Mouse (Mus musculus): Measurements from ENCODE around the gene Sugp2. TPM values are rescaled to one million over a fixed set of nuclear protein-coding genes. Genes with fewer than 3 reads are reported as not detected.

Gene Sugp2
- polyA plus RNA-seq, 1 experiment from 2014 or later = 74.7 TPM

DNA sequence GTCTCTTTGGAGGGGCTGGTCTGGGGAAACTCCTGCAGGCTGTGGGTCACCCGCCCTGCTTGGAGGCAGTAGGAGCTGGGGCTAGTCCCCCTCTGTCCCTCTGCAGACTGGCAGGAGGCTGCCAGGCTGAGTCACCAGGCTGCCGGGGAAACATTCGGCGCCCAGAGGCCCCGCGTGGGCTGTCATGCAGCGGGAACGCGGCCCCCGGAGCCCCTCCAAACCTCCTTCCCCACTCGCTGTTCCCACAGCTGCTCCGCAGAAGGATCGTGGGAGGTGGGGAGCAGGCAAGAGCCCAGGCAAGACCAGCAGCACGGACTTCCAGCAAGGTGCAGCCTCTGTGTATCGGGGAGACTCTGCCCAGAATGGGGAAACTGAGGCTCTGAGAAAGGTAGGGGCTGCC, 44.1 kb downstream of the Sugp2 start:
- Histone ChIP-seq H3K4me2 (ENCODE audit: low read depth, low read length, severe bottlenecking) (no peak overlapping the region), H3K9me3 (ENCODE audit: control insufficient read depth, low read length) (no peaks in the 10 kb centered on the region), H3K36me3 (ENCODE audit: control insufficient read depth, insufficient read depth, low read length) (no peaks in the 10 kb centered on the region), H3K4me3 (ENCODE audit: low read depth, low read length) (no peak overlapping the region), H3K4me1 (replicated peaks; ENCODE audit: control insufficient read depth, insufficient read depth, low read length) (no peaks in the 10 kb centered on the region), H3K27ac (ENCODE audit: low read depth, low read length) (no peak overlapping the region), H3K9ac (ENCODE audit: low read length) (no peak overlapping the region), H3K27me3 (ENCODE audit: control insufficient read depth, insufficient read depth, low read length) (no peaks in the 10 kb centered on the region)
- DNase-seq (ENCODE audit: low spot score) (no peak), ATAC-seq (replicated peaks; ENCODE audit: low FRiP score) (no peak)
- 70% methylated on average over 15 of the region's 15 CpGs for WGBS

DNA sequence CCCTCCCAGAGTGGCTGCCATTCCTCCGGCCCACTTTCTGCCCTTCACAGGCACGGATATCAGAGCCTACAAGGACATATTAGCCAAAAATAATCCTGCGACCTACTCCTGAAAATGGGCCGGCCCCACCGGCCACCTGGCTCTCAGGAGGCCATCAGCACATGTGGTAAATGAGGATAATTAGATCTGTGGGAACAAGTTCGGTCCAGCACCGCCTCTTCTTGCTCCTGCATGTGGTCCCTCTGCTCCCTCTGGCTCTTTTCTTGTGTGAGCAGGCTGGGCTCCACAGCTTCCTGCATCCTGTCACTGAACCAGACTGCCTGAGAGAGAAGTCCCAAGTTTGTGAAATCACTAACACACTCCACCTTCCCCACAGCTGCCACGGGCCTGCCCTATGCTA, 45.2 kb downstream of the Sugp2 start:
- Histone ChIP-seq H3K4me1 (replicated peaks; ENCODE audit: control insufficient read depth, insufficient read depth, low read length) (no peaks in the 10 kb centered on the region), H3K9ac (ENCODE audit: low read length) (no peak overlapping the region), H3K27ac (ENCODE audit: low read depth, low read length) (no peak overlapping the region), H3K27me3 (ENCODE audit: control insufficient read depth, insufficient read depth, low read length) (no peaks in the 10 kb centered on the region), H3K4me3 (ENCODE audit: low read depth, low read length) (no peak overlapping the region), H3K36me3 (ENCODE audit: control insufficient read depth, insufficient read depth, low read length) (no peaks in the 10 kb centered on the region), H3K4me2 (ENCODE audit: low read depth, low read length, severe bottlenecking) (no peak overlapping the region), H3K9me3 (ENCODE audit: control insufficient read depth, low read length) (no peaks in the 10 kb centered on the region)
- ATAC-seq (replicated peaks; ENCODE audit: low FRiP score) (no peak), DNase-seq (ENCODE audit: low spot score) (no peak)
- 65% methylated on average over 8 of the region's 8 CpGs for WGBS

DNA sequence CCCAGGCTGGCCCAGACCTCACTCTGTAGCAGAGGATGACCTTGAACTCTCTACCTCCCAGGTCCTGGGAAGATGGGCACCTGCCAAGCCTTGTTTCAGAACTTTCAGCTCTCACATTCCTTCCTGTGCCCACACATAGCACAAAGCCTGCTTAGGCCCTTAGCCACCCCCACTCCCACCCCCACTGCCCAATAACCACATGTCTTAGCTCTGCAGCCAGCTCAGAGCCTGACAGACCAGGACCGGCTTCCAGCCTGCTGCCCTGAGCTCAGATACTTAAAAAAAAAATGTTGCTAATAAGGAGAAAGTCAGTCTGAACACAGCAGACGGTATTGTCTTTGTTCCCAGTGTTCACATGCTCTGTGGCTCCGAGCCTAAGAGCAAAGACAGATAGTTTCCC, 47.0 kb downstream of the Sugp2 start:
- Histone ChIP-seq H3K4me1 (replicated peaks; ENCODE audit: control insufficient read depth, insufficient read depth, low read length) (0 out of 2 replicates have a peak, but pooled peaks cover 3% of the 10 kb centered on the region), H3K4me2 (ENCODE audit: low read depth, low read length, severe bottlenecking) (no peak overlapping the region), H3K27me3 (ENCODE audit: control insufficient read depth, insufficient read depth, low read length) (no peaks in the 10 kb centered on the region), H3K9me3 (ENCODE audit: control insufficient read depth, low read length) (no peaks in the 10 kb centered on the region; the same call in 1 of the 2 replicates), H3K4me3 (ENCODE audit: low read depth, low read length) (no peak overlapping the region), H3K27ac (ENCODE audit: low read depth, low read length) (no peak overlapping the region), H3K9ac (ENCODE audit: low read length) (no peak overlapping the region), H3K36me3 (ENCODE audit: control insufficient read depth, insufficient read depth, low read length) (peaks cover 13% of the 10 kb centered on the region)
- WGBS = 39% methylated on average over 3 of the region's 3 CpGs
- no peak for DNase-seq (ENCODE audit: low spot score)
- ATAC-seq (replicated peaks; ENCODE audit: low FRiP score) = no peak

DNA sequence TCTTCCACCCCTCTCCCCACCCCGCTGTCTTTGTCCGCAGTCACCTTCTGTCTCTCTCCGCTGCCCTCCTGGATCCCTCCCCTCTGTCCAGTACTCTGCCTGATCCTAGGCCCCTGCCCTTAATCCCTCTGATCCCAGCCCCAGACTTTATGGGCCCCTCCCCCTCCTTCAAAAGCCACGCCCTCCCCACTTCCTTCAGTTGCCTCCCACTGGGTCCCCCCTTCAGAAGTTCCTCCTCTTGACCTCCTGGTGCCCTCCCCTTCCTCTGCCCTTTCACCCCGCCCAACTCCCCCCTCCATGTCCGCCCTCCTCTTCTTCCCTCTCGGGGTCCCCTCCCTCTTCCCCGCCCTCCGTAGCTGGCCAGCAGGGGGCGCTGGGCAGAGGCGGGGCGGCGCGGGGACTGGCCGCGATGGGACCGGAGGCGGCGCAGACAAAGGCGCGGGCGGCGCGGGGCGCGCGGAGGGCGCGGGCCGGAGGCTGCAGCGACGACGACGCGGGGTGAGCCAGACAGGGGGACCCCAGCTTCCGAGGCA, 48.6 kb downstream of the Sugp2 start, which contains the start of gene Homer3:
Gene Homer3, plus strand, starts transcription at position 225 of the 533 bp plus-strand sequence.
- Histone ChIP-seq H3K4me2 (ENCODE audit: low read depth, low read length, severe bottlenecking) (peak within 1 kb of the TSS; percentile 78), H3K36me3 (ENCODE audit: control insufficient read depth, insufficient read depth, low read length) (peaks cover 25% of the 10 kb centered on the region), H3K4me1 (replicated peaks; ENCODE audit: control insufficient read depth, insufficient read depth, low read length) (0 out of 2 replicates have a peak, but pooled peaks cover 3% of the 10 kb centered on the region), H3K4me3 (ENCODE audit: low read depth, low read length) (peak within 1 kb of the TSS; percentile 94), H3K9ac (ENCODE audit: low read length) (peak within 1 kb of the TSS; percentile 98), H3K27me3 (ENCODE audit: control insufficient read depth, insufficient read depth, low read length) (no peaks in the 10 kb centered on the region), H3K9me3 (ENCODE audit: control insufficient read depth, low read length) (peaks cover 2% of the 10 kb centered on the region; the same call in 1 of the 2 replicates), H3K27ac (ENCODE audit: low read depth, low read length) (peak within 1 kb of the TSS; percentile 76)
- under 1% methylated on average over 32 of the region's 36 CpGs for WGBS
- DNase-seq (ENCODE audit: low spot score) (peak; percentile 95), ATAC-seq (replicated peaks; ENCODE audit: low FRiP score) (peak; percentile 92)

DNA sequence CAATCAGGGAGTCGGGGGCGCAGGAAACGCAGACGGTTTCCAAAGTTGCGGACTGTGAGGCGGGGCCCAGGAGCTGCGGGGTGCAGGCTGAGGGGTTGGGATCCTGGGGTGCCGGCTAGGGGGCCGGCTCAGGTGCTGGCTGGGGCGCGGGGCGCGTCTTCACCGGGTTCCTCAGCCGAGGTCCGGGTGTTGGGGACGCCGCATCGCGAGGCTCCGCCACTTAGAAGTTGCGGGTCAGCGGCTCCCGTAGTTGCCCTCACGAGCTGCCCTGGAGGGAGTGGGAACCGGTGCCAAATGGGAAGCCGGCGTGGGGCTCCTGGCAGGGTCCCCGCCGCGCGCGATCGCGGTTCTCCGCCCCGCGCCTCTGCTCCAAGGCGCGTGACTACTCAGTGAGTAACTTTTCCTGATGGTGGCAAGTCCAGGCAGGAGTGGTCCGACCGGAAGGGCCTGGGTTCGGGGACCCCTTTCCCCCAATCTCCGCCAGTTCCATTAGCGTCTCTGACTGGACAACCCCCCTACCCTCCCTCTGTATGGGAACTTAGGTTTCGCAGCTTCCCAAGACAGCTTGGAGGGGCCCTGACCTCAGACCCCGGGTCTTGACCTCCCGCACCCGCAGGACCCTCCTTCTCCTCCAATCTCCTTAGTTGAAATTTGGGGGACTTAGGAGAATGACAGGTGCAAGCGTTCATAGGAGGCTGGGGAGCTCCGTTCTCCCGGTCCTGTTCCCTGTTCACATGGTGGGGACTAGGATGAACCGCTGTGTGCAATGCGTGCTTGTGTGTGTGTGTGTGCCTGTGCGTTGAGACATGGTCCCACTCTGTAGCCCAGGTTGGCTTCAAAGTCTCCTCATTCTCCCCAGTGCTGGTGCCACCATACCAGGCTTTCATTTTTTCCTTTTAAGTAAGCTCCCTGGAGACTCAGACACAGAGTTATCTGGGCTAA, 49.4 kb downstream of the Sugp2 start:
- peak; percentile 72 for ATAC-seq (replicated peaks; ENCODE audit: low FRiP score)
- Histone ChIP-seq H3K36me3 (ENCODE audit: control insufficient read depth, insufficient read depth, low read length) (peaks cover 25% of the 10 kb centered on the region), H3K27ac (ENCODE audit: low read depth, low read length) (peak overlapping the region; percentile 76), H3K27me3 (ENCODE audit: control insufficient read depth, insufficient read depth, low read length) (no peaks in the 10 kb centered on the region), H3K9ac (ENCODE audit: low read length) (peak overlapping the region; percentile 98), H3K4me1 (replicated peaks; ENCODE audit: control insufficient read depth, insufficient read depth, low read length) (0 out of 2 replicates have a peak, but pooled peaks cover 3% of the 10 kb centered on the region), H3K4me2 (ENCODE audit: low read depth, low read length, severe bottlenecking) (peak overlapping the region; percentile 78), H3K4me3 (ENCODE audit: low read depth, low read length) (peak overlapping the region; percentile 94), H3K9me3 (ENCODE audit: control insufficient read depth, low read length) (peaks cover 2% of the 10 kb centered on the region; the same call in 1 of the 2 replicates)
- DNase-seq (ENCODE audit: low spot score) = peak; percentile 66
- WGBS = 1% methylated on average over 47 of the region's 55 CpGs

DNA sequence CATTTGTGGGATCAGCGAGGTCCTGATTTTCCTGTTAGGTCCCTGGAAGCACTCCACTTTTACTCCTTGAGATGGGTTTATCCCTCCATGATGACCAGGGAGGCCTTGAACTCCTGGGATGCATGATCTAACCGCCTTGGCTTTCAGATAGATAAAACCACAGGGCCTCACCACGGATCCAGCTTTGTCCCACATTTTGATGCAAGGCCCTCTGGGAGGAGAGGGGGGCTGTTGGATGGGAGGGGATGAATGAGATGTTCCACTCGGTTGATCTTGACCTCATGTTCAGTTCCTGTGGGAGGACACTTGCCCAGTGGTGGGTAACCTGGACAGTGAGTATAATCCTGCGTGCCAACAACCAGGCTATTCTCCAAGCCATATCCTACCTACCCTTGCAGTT, 50.4 kb downstream of the Sugp2 start:
- 81% methylated on average over 5 of the region's 5 CpGs for WGBS
- ATAC-seq (replicated peaks; ENCODE audit: low FRiP score) (no peak), DNase-seq (ENCODE audit: low spot score) (no peak)
- no peak overlapping the region for H3K9ac ChIP-seq (ENCODE audit: low read length)
- 0 out of 2 replicates have a peak, but pooled peaks cover 3% of the 10 kb centered on the region for H3K4me1 ChIP-seq (replicated peaks; ENCODE audit: control insufficient read depth, insufficient read depth, low read length)
- H3K4me2 ChIP-seq (ENCODE audit: low read depth, low read length, severe bottlenecking) = 0 out of 2 replicates have a peak overlapping the region, but pooled peaks have one; percentile 8
- 0 out of 2 replicates have a peak overlapping the region, but pooled peaks have one; percentile 94 for H3K4me3 ChIP-seq (ENCODE audit: low read depth, low read length)
- peaks cover 26% of the 10 kb centered on the region for H3K36me3 ChIP-seq (ENCODE audit: control insufficient read depth, insufficient read depth, low read length)
- H3K9me3 ChIP-seq (ENCODE audit: control insufficient read depth, low read length) = peaks cover 2% of the 10 kb centered on the region; the same call in 1 of the 2 replicates
- H3K27ac ChIP-seq (ENCODE audit: low read depth, low read length) = no peak overlapping the region
- no peaks in the 10 kb centered on the region for H3K27me3 ChIP-seq (ENCODE audit: control insufficient read depth, insufficient read depth, low read length)

DNA sequence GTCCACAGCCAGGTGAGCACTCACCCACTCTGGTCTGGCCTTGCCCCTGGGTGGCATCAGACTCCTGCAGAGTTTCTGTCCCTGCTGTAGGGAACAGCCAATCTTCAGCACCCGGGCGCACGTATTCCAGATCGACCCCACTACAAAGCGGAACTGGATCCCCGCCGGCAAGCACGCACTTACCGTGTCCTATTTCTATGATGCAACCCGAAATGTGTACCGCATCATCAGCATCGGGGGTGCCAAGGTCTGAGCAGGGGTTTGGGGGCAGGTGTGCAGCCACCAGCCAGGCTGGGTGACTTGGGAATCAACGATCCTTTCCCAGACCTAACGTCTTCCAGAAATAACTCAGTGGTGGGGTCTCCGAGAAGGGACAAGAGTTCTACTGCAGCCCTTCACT, 51.3 kb downstream of the Sugp2 start:
- Histone ChIP-seq H3K27ac (ENCODE audit: low read depth, low read length) (no peak overlapping the region), H3K36me3 (ENCODE audit: control insufficient read depth, insufficient read depth, low read length) (peaks cover 31% of the 10 kb centered on the region), H3K4me2 (ENCODE audit: low read depth, low read length, severe bottlenecking) (no peak overlapping the region), H3K4me1 (replicated peaks; ENCODE audit: control insufficient read depth, insufficient read depth, low read length) (0 out of 2 replicates have a peak, but pooled peaks cover 3% of the 10 kb centered on the region), H3K27me3 (ENCODE audit: control insufficient read depth, insufficient read depth, low read length) (no peaks in the 10 kb centered on the region), H3K9ac (ENCODE audit: low read length) (no peak overlapping the region), H3K9me3 (ENCODE audit: control insufficient read depth, low read length) (peaks cover 2% of the 10 kb centered on the region; the same call in 1 of the 2 replicates), H3K4me3 (ENCODE audit: low read depth, low read length) (no peak overlapping the region)
- DNase-seq (ENCODE audit: low spot score) (no peak), ATAC-seq (replicated peaks; ENCODE audit: low FRiP score) (no peak)
- WGBS = 96% methylated on average over 15 of the region's 15 CpGs

DNA sequence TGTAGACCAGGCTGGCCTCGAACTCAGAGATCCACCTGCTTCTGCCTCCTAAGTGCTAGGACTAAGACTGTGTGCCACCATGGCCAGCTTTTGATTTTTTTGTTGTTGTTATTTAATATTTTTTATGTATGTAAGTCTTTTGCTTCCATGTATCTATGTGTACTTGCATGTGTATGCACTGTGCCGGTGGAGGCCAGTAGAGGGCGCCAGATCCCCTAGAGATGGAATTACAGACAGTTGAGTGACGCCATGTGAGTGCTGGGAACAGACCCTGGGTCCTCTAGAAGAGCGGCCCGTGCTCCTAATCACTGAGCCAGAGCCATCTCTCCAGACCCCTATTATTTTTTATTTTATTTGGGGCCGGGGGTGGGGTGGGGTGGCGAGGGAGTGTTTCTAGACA, 52.7 kb downstream of the Sugp2 start:
- Histone ChIP-seq H3K36me3 (ENCODE audit: control insufficient read depth, insufficient read depth, low read length) (peaks cover 33% of the 10 kb centered on the region), H3K9me3 (ENCODE audit: control insufficient read depth, low read length) (peaks cover 2% of the 10 kb centered on the region; the same call in 1 of the 2 replicates), H3K4me2 (ENCODE audit: low read depth, low read length, severe bottlenecking) (no peak overlapping the region), H3K27me3 (ENCODE audit: control insufficient read depth, insufficient read depth, low read length) (no peaks in the 10 kb centered on the region), H3K4me3 (ENCODE audit: low read depth, low read length) (no peak overlapping the region), H3K4me1 (replicated peaks; ENCODE audit: control insufficient read depth, insufficient read depth, low read length) (0 out of 2 replicates have a peak, but pooled peaks cover 3% of the 10 kb centered on the region), H3K9ac (ENCODE audit: low read length) (no peak overlapping the region), H3K27ac (ENCODE audit: low read depth, low read length) (no peak overlapping the region)
- WGBS = 91% methylated on average over 8 of the region's 8 CpGs
- no peak for DNase-seq (ENCODE audit: low spot score)
- ATAC-seq (replicated peaks; ENCODE audit: low FRiP score) = no peak

Data from forebrain, embryonic 11.5 days (tissue).